Mouse (Mus musculus) heart, adult 8-10 months (tissue): ENCODE measurements around the gene Eif2b1. TPM values are rescaled to one million over a fixed set of nuclear protein-coding genes. Genes with fewer than 3 reads are reported as not detected.
"Not testable (repeated sequence)": the region's sequence is repeated elsewhere in the genome, so short reads cannot be mapped to it uniquely, and the experiment has no call there.

Experiments used
- DNase-seq: peaks from one replicate; pipeline ENCODE4 v3.0.0; 2022; ENCODE audit warnings: low spot score
- total RNA-seq, 4 experiments: library from RNA; stranded (reverse); gene quantifications; 2 replicates each; pipeline ENCODE4 v1.2.4; 2022

Gene Eif2b1
- total RNA-seq, 4 experiments from 2014 or later = 22.3 to 29.9 (median 28.5) TPM

GRCm38 (mm10) chr5:124550737-124551136 lies 28.2 kb downstream of the Eif2b1 start:
- not testable (repeated sequence) for DNase-seq

GRCm38 (mm10) chr5:124541602-124541973 lies 37.3 kb downstream of the Eif2b1 start:
- DNase-seq = no peak

GRCm38 (mm10) chr5:124540905-124541601 lies 37.9 kb downstream of the Eif2b1 start:
- DNase-seq = peak; percentile 69

- DNase-seq = peak; percentile 97
Measured at GRCm38 (mm10) chr5:124540383-124540786, 38.5 kb downstream of the Eif2b1 start, which contains the start of gene Tmed2. Gene Tmed2 (plus strand): TSS chr5:124540695.

GRCm38 (mm10) chr5:124539905-124540304 lies 39.0 kb downstream of the Eif2b1 start:
- no peak for DNase-seq

GRCm38 (mm10) chr5:124538813-124539792 lies 39.8 kb downstream of the Eif2b1 start:
- DNase-seq = peak; percentile 82

- DNase-seq = peak; percentile 66
Measured at GRCm38 (mm10) chr5:124536776-124537175, 42.2 kb downstream of the Eif2b1 start.

GRCm38 (mm10) chr5:124535016-124535415 lies 43.9 kb downstream of the Eif2b1 start:
- no peak for DNase-seq

GRCm38 (mm10) chr5:124532451-124532850 lies 46.5 kb downstream of the Eif2b1 start:
- DNase-seq = no peak

- no peak for DNase-seq
Measured at GRCm38 (mm10) chr5:124531583-124531930, 47.4 kb downstream of the Eif2b1 start.

- peak; percentile 84 for DNase-seq
Measured at GRCm38 (mm10) chr5:124530655-124531582, 48.0 kb downstream of the Eif2b1 start, which contains the start of gene Rilpl1. Gene Rilpl1 (minus strand): TSS chr5:124531391.

GRCm38 (mm10) chr5:124529697-124530096 lies 49.2 kb downstream of the Eif2b1 start:
- no peak for DNase-seq

- no peak for DNase-seq
Measured at GRCm38 (mm10) chr5:124529191-124529651, 49.7 kb downstream of the Eif2b1 start.

GRCm38 (mm10) chr5:124528791-124529190 lies 50.1 kb downstream of the Eif2b1 start:
- DNase-seq = peak; percentile 57

- no peak for DNase-seq
Measured at GRCm38 (mm10) chr5:124528351-124528750, 50.6 kb downstream of the Eif2b1 start.

GRCm38 (mm10) chr5:124524943-124525342 lies 54.0 kb downstream of the Eif2b1 start:
- no peak for DNase-seq

GRCm38 (mm10) chr5:124523032-124523431 lies 55.9 kb downstream of the Eif2b1 start:
- no peak for DNase-seq

- no peak for DNase-seq
Measured at GRCm38 (mm10) chr5:124521588-124521987, 57.3 kb downstream of the Eif2b1 start.
